Mouse (Mus musculus) c-Kit-positive CD71-positive TER-119-positive erythroid progenitor cells, embryonic 14.5 days (primary cell): ENCODE results near the gene Bcor.

Experiments
- DNase-seq: peaks from one replicate; pipeline ENCODE4 v3.0.0-alpha.2; 2013; ENCODE audit warnings: low spot score

Bcor gene

GRCm38 (mm10) chrX:12151269-12151995 is 8.7 kb downstream of the Bcor start:
- DNase-seq, result no peak

- no peak for DNase-seq
Measured at GRCm38 (mm10) chrX:12150425-12150824, 9.7 kb downstream of the Bcor start.

DNA sequence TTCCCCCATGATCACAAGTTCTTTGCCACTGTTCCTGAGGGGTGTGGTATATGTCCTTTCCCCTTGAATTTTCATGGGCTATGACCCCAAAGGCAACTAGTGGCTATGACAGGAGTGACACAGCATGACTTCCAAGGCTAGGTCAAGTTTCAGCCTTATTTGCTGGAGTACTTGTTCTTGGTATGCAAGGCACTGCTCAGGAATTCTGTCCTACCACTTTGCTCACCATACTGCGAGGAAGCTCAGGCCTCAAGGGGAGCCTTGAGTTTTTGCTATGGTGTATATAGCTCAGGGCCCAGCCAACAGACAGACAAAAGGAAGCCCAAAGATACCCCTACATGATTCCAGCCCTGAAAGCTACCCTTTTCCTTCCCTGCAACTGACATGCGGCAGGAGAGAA is 13.9 kb downstream of the Bcor start:
- no peak for DNase-seq

GRCm38 (mm10) chrX:12142832-12143231 is 17.3 kb downstream of the Bcor start:
- DNase-seq, result no peak

- no peak for DNase-seq
Measured at GRCm38 (mm10) chrX:12140086-12140740, 19.9 kb downstream of the Bcor start.

GRCm38 (mm10) chrX:12138266-12138665 is 21.9 kb downstream of the Bcor start:
- DNase-seq, result no peak

- DNase-seq, result no peak
Measured at GRCm38 (mm10) chrX:12137121-12137521, 23.0 kb downstream of the Bcor start.

DNA sequence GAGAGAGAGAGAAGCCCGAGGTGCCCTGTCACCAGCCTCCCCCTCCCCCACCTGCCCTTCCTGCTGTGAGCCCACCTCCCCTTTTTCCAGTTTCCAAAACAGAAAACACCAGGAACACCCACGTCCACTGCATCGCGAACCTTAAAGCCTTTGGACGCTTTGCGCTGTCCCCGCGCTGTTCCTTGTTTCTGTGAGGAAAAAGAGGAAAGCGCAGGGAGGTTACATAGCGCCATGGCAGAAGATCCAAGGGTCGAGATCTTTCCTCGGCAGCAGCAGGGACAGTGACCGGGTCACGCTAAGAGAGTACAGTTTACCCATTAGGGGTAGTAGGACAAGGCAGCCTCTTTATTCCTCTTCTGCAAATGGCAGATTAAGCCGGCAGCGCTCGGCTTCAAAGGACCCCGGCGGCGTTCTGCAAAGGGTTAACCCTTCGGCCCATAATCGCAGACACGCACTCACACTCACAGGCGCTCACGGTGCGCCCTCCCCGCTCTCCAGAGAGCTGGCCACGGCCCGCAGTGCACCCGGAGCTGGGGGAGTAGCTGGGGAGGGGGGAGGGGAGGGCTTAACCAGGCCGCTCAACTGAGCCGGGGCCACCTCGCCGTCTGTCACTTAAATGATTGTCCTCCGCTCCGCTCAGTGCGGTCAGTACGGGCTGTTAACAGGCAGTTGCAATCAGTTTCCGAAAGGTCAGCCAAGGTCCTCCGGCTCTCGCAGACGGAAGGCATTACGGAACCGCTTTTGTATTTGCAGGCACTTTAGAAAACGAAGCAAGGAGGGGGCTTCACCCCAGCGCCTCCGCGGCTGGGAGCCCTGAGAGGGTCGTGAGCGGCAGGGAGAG is 23.7 kb downstream of the Bcor start:
- no peak for DNase-seq

- DNase-seq, result no peak
Measured at GRCm38 (mm10) chrX:12135121-12136111, 24.7 kb downstream of the Bcor start.

GRCm38 (mm10) chrX:12134541-12134940 is 25.6 kb downstream of the Bcor start:
- no peak for DNase-seq

GRCm38 (mm10) chrX:12133836-12134431 is 26.2 kb downstream of the Bcor start:
- DNase-seq, result no peak

DNA sequence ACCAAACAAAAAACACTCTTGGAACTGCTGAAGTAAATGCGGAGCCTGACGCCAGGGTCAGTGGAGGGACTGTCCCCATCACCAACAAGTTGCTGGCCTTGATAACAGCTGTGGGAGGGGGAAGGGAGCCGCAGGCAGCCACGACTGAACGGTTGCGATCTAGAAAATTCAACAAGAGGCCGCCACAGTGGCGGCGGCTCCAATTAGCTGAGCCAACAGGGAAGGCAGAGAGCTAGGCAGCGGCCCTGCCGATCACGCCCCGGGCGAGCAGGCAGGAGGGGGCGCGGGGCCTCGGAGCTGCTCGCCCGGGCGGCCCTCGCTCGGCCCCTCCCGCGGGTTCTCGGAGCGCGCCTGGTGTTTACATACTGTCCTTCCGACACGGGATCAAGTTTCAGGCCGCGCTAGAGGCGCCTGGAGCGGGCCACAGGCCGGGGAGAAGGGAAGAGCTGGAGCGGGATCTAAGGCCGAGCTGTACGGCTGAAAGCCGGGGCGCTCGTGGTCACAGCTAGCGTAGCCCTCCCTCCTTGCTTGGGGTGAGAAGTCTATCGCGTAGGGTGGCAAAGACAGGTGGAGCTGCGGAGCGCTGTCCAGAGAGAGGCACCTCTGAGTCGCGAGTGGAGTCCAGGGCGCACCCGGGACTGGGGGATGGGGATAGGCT is 26.8 kb downstream of the Bcor start:
- no peak for DNase-seq

DNA sequence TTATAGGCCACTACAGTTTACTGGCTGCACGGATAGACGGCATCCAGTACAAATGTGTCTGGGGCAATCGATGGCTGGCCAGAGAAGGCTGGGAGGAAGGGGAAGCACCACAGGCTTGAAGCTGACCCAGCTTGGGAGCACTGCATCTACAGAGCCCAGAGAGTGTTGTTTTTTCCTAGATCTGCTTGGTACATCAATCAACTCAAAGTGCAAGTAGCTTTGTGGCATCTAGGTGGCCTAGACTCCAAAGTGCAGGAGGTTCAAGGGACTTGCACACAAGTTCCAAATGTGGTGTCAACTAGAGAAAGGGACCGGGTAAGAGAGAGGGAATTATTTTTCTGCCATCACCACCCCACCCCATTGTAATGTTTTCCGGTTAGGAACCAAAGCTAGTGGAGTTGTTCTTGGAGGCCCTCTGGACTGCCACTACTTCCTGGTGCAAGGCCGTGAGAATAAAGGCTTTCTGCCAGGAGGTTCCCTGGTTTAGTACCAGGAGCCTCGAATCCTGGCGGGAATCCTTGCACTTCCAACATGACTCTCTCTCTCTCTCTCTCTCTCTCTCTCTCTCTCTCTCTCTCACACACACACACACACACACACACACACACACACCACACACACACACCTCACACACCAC is 27.5 kb downstream of the Bcor start:
- no peak for DNase-seq

DNA sequence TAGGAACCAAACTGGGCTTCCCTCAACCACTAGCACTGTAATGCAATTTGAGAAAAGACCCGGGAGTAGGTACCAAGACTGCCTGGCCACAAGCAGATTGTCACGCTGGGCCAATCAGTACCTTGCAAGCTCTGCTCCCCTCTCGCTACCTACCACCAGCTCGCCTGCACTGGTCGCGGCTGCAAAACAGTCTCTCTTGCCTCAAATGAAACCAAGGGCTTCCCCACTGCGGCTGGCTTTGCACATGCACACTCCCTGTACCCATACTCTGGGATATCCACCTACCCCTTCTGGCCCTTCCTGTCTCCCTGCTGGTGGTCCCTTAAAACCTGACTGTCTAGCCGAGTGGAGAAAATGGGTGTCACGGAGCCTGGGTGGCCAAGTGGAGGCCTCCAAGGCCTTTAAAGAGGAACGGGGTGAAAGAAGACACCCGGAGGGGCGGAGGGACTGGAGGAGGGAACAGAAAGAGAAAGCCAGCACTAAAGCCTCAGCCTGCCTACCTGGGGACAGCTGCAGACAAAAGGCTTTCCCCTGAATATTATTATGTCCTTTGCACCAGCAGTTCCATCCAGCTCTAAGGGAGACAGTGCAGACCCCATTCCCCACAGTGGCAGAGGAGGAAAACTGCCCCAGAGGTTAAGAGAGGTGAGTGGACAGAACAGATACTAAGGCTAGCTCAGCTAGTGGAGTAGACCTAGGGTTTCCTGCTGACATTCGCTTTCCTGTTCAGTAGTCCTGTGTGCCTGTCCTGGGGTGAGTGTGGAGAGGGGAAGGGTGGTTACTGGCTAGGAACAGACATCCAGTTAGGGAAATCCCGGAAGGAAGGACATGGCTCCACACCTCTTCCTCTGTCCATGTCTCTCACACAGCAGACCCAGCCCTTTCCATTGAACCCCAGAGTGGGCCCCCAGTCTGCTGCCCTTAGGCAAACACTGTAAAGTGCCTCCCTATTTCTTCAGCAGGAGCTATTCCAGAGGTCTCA is 30.0 kb downstream of the Bcor start:
- no peak for DNase-seq

GRCm38 (mm10) chrX:12129230-12129629 is 30.9 kb downstream of the Bcor start:
- no peak for DNase-seq

- no peak for DNase-seq
Measured at GRCm38 (mm10) chrX:12128165-12129083, 31.7 kb downstream of the Bcor start.

GRCm38 (mm10) chrX:12127799-12128164 is 32.4 kb downstream of the Bcor start:
- no peak for DNase-seq

DNA sequence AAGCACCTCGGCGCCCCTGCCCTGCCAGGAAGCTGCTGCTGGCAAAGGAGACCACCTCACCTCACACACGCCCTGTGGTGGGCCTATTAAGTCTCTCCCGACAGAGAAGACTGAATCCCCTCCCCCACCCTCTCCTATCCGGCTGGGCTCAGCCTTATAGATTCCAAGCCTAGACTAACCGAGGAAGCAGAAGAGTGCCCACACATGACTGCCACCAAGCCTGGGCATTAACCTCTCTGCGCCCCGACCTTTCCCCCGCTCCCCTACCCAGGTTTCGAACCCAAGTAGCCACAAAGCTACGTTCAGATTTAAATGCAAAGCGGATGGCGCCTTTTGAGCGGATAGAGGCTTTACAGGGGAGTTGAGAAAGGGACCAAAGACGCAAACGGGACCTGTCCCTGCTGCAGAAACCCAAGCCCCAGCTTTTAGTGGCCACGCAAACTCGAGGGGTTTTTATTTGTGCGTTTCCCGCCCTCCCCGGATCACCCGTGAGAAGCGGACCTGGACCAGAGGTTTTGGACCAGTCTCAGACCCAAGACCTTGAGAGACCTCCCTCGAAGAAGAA is 33.0 kb downstream of the Bcor start:
- no peak for DNase-seq
